Mouse (Mus musculus) forebrain, embryonic 16.5 days (tissue): ENCODE measurements around the gene Igfbp2. TPM values are rescaled to one million over a fixed set of nuclear protein-coding genes. Genes with fewer than 3 reads are reported as not detected.

ENCODE experiments used
- ATAC-seq: fragments of 200-750 bp; cut with Nextera tagmentation; 2 replicates; pipeline ENCODE4 v1.8.0; 2017; ENCODE audit warnings: mild to moderate bottlenecking, moderate library complexity
- H3K27ac ChIP-seq: fragments of 300-500 bp; sonication (generic); 2 replicates; pipeline ENCODE4 v1.5.1; 2014; ENCODE audit warnings: low read length, control low read depth
- H3K27me3 ChIP-seq: fragments of 300-500 bp; sonication (generic); replicated peaks from 2 replicates; pipeline ENCODE4 v1.6.1; 2014; ENCODE audit warnings: low read length; ENCODE audit not compliant: control insufficient read depth, insufficient read depth
- H3K36me3 ChIP-seq: fragments of 300-500 bp; sonication (generic); 2 replicates; pipeline ENCODE4 v1.6.1; 2014; ENCODE audit not compliant: control insufficient read depth, insufficient read depth
- H3K4me1 ChIP-seq: fragments of 300-500 bp; sonication (generic); replicated peaks from 2 replicates; pipeline ENCODE4 v1.6.1; 2014; ENCODE audit warnings: low read length; ENCODE audit not compliant: control insufficient read depth, insufficient read depth
- H3K4me2 ChIP-seq: fragments of 300-500 bp; sonication (generic); 2 replicates; pipeline ENCODE4 v1.6.1; 2014; ENCODE audit warnings: mild to moderate bottlenecking, low read length, control low read depth
- H3K4me3 ChIP-seq: fragments of 300-500 bp; sonication (generic); replicated peaks from 2 replicates; pipeline ENCODE4 v1.5.1; 2014; ENCODE audit warnings: mild to moderate bottlenecking, low read length, control low read depth
- H3K9ac ChIP-seq: fragments of 300-500 bp; sonication (generic); replicated peaks from 2 replicates; pipeline ENCODE4 v1.6.1; 2014; ENCODE audit warnings: low read depth, low read length, control low read depth
- H3K9me3 ChIP-seq: fragments of 300-500 bp; sonication (generic); 2 replicates; pipeline ENCODE4 v1.6.1; 2016; ENCODE audit warnings: low read length; ENCODE audit not compliant: control insufficient read depth
- WGBS: fragments of 180-500 bp; shearing (Covaris S2); extraction: QIAGEN DNeasy Blood & Tissue Kit; methylation state at CpG from one replicate; pipeline ENCODE4 v1.1.7; 2014; 5-methylcytosine and 5-hydroxymethylcytosine counted together
- polyA plus RNA-seq: library from polyadenylated mRNA; unstranded; fragments of >200 nt; fragmentation: Nextera tagmentation; extraction: Ambion mirVana; gene quantifications from 2 replicates; pipeline ENCODE4 v1.2.1, GENCODE M21; 2015

Gene Igfbp2
- polyA plus RNA-seq, 1 experiment from 2014 or later = 279 TPM

DNA sequence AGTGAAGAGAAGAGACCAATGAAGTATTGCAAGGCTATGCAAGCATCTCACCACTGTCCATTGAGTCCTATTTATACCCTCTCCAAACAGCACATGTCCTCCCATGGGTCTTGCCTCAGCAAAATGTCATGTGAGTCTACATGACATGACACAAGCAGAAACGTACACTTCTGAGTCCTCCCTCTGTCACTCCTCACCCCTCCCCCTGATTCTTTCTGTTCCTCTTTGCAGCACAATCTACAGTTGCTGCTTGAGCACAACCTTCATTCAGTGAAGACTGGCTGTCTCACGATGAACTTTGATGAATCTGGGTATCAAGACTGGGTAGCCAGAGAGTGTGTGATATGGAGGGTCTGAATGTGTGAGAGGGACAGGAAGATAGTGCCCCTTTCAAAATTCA, 28.2 kb upstream of the Igfbp2 start:
- no peak overlapping the region for H3K27ac ChIP-seq
- ATAC-seq = no peak
- H3K4me3 ChIP-seq = no peak overlapping the region
- H3K27me3 ChIP-seq = no peaks in the 10 kb centered on the region
- no peaks in the 10 kb centered on the region for H3K36me3 ChIP-seq
- no peaks in the 10 kb centered on the region for H3K9me3 ChIP-seq
- WGBS = 92% methylated on average over 2 of the region's 2 CpGs
- H3K4me1 ChIP-seq = no peaks in the 10 kb centered on the region
- H3K4me2 ChIP-seq = no peak overlapping the region
- H3K9ac ChIP-seq = no peak overlapping the region

DNA sequence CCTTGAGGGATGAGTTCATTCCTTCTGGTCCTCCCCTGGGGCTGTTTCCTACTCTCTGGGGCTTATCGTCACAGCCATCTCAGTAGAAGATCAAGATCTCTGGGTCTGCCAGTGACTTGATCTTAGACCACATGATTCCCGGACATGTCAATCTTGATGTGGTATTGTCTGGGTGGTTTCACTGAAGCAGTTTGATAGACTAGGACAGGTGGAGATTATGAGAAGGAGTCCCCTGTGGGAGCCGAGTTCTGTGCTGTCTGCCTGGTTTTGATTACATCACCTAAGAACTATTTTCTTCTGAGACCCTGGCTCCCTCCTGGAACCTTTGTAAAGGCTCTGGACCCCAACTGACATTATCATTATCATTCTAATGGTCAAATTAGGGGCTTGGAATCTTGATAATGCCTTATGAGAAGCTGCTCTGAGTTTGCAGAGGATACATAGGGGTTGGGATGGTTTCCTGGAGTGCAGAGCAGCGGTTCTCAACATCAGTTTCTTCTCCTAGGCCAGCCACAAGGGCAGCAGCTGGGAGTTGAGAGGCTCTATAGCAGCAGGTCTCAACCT, 27.1 kb upstream of the Igfbp2 start:
- no peak overlapping the region for H3K9ac ChIP-seq
- no peaks in the 10 kb centered on the region for H3K27me3 ChIP-seq
- no peaks in the 10 kb centered on the region for H3K36me3 ChIP-seq
- no peak overlapping the region for H3K27ac ChIP-seq
- H3K4me2 ChIP-seq = no peak overlapping the region
- H3K9me3 ChIP-seq = no peaks in the 10 kb centered on the region
- 63% methylated on average over 4 of the region's 4 CpGs for WGBS
- no peak for ATAC-seq
- H3K4me3 ChIP-seq = no peak overlapping the region
- H3K4me1 ChIP-seq = no peaks in the 10 kb centered on the region

- 84% methylated on average over 2 of the region's 2 CpGs for WGBS
- no peak overlapping the region for H3K4me3 ChIP-seq
- no peak for ATAC-seq
- H3K9me3 ChIP-seq = no peaks in the 10 kb centered on the region
- no peak overlapping the region for H3K4me2 ChIP-seq
- H3K27ac ChIP-seq = no peak overlapping the region
- no peaks in the 10 kb centered on the region for H3K27me3 ChIP-seq
- no peaks in the 10 kb centered on the region for H3K4me1 ChIP-seq
- H3K36me3 ChIP-seq = no peaks in the 10 kb centered on the region
- H3K9ac ChIP-seq = no peak overlapping the region
Measured at GRCm38 (mm10) chr1:72798441-72798840, 25.9 kb upstream of the Igfbp2 start.

DNA sequence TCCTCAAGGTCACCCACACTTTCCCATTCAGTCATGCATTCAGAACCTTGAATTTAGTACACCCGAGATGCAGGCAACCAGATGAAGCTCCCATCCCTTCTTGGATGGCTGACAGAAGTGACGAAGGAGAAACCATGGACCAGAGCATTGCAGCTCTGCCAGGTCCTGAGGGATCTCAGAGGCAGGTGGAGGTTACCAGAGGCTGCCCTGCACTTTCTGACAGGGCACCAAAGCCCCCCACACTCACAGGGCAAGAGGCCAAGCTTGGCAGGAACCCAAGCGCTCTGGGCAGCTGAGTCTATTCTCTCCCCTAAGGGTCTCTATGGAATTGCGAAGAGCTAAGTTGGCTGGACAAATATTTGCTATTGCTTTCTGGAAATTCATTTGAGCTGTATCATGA, 20.3 kb upstream of the Igfbp2 start:
- H3K27me3 ChIP-seq = no peaks in the 10 kb centered on the region
- no peak overlapping the region for H3K27ac ChIP-seq
- no peak overlapping the region for H3K4me3 ChIP-seq
- ATAC-seq = no peak
- peaks cover 18% of the 10 kb centered on the region for H3K4me1 ChIP-seq
- 43% methylated on average over 4 of the region's 4 CpGs for WGBS
- H3K4me2 ChIP-seq = no peak overlapping the region
- H3K9me3 ChIP-seq = no peaks in the 10 kb centered on the region
- H3K9ac ChIP-seq = no peak overlapping the region
- H3K36me3 ChIP-seq = no peaks in the 10 kb centered on the region

DNA sequence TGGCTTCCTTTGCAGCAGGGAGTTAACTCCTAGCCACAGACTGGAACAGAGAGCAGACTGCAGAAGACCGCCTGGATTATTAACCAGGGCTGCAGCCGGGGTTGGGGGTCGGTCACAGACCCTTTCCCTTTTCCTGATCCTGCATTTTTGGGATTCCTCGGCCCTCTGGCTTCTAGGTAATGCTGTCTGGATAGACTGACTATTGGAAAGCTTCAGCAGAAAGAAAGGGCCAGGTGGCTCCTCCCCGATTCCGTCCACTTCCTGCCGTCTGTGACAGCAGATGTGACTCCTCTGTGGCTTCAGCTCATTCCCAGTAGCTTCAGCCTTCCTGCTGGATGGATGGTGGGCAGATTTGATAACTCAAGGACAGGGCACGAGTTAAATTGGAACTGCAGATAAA, 19.3 kb upstream of the Igfbp2 start:
- no peaks in the 10 kb centered on the region for H3K9me3 ChIP-seq
- no peak overlapping the region for H3K27ac ChIP-seq
- no peak overlapping the region for H3K4me2 ChIP-seq
- no peak overlapping the region for H3K9ac ChIP-seq
- no peak overlapping the region for H3K4me3 ChIP-seq
- no peak for ATAC-seq
- 27% methylated on average over 8 of the region's 8 CpGs for WGBS
- H3K4me1 ChIP-seq = peaks cover 18% of the 10 kb centered on the region
- no peaks in the 10 kb centered on the region for H3K27me3 ChIP-seq
- H3K36me3 ChIP-seq = no peaks in the 10 kb centered on the region

- Histone ChIP-seq H3K4me2 (no peak overlapping the region), H3K4me3 (no peak overlapping the region), H3K27me3 (no peaks in the 10 kb centered on the region), H3K9me3 (no peaks in the 10 kb centered on the region), H3K27ac (no peak overlapping the region), H3K9ac (0 out of 2 replicates have a peak overlapping the region, but pooled peaks have one; percentile 3), H3K4me1 (peaks cover 18% of the 10 kb centered on the region), H3K36me3 (no peaks in the 10 kb centered on the region)
- 12% methylated on average over 4 of the region's 4 CpGs for WGBS
- peak; percentile 41 for ATAC-seq
Measured at GRCm38 (mm10) chr1:72805476-72806043, 18.7 kb upstream of the Igfbp2 start.

DNA sequence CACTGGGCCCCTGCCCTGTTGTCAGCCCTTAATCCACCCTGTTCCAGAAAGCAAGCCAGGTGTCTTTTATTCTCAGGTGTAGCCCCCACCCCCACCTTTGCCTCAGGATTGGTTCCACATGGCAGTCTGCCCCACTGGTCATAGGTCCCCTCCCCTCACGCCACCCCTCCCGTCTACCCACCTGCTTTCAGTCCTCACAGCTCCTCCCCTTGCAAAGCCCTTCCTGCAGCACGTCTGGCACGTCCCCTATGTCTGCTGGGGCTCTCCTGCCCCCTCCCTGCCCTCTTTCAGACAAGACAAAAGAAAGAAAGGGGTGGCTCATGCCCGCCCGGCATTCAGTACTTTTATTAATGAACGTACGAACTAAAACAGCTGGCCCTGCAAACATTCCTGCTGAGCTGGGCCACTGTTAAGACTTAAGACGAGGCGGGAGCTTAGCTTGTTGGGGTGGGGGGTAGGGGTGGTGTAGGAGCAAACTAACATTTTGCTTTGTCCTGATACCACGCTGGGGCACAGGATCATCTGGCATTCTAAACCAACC, 18.2 kb upstream of the Igfbp2 start:
- H3K27me3 ChIP-seq = no peaks in the 10 kb centered on the region
- peak; percentile 74 for ATAC-seq
- peak overlapping the region; percentile 5; the same call in 1 of the 2 replicates for H3K27ac ChIP-seq
- WGBS = 4% methylated on average over 11 of the region's 11 CpGs
- peaks cover 18% of the 10 kb centered on the region for H3K4me1 ChIP-seq
- H3K4me2 ChIP-seq = no peak overlapping the region
- H3K4me3 ChIP-seq = no peak overlapping the region
- H3K36me3 ChIP-seq = no peaks in the 10 kb centered on the region
- H3K9me3 ChIP-seq = peaks cover 4% of the 10 kb centered on the region; the same call in 1 of the 2 replicates
- no peak overlapping the region for H3K9ac ChIP-seq

DNA sequence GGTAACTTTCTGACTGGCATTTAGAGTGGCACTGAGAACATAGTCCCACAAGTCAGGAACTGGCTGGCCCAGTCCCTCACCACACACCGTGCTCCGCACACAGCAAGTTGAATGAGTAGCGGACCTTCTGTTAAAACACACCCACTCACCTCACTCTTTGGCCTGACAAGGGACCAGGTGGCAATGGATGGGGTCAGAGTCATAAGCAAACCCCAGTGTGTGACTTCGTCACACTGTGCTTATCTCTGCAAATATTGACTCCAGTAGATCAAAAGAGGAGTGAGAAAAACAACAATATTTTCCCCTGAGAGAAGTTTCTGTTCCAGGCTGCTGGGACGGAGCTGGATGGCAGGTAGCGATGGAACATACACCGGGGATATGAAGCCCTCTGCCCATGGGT, 15.0 kb upstream of the Igfbp2 start:
- Histone ChIP-seq H3K4me3 (no peak overlapping the region), H3K9me3 (peaks cover 4% of the 10 kb centered on the region; the same call in 1 of the 2 replicates), H3K27ac (no peak overlapping the region), H3K36me3 (no peaks in the 10 kb centered on the region), H3K4me2 (no peak overlapping the region), H3K9ac (no peak overlapping the region), H3K4me1 (peaks cover 19% of the 10 kb centered on the region), H3K27me3 (no peaks in the 10 kb centered on the region)
- WGBS = 94% methylated on average over 7 of the region's 7 CpGs
- no peak for ATAC-seq

GRCm38 (mm10) chr1:72809951-72810675, 14.2 kb upstream of the Igfbp2 start:
- Histone ChIP-seq H3K27ac (no peak overlapping the region), H3K36me3 (no peaks in the 10 kb centered on the region), H3K4me2 (no peak overlapping the region), H3K9me3 (peaks cover 4% of the 10 kb centered on the region; the same call in 1 of the 2 replicates), H3K27me3 (no peaks in the 10 kb centered on the region), H3K4me1 (peaks cover 18% of the 10 kb centered on the region), H3K9ac (no peak overlapping the region), H3K4me3 (no peak overlapping the region)
- WGBS = 83% methylated on average over 7 of the region's 7 CpGs
- ATAC-seq = no peak
